Mouse (Mus musculus): ENCODE measurements around the gene Myh2. TPM values are rescaled to one million over a fixed set of nuclear protein-coding genes. Genes with fewer than 3 reads are reported as not detected.

Myh2 gene
- polyA plus RNA-seq (2016; fragmentation: Nextera tagmentation; extraction: Ambion mirVana), result 0.05 and 0.08 TPM in 2 replicates

GRCm38 (mm10) chr11:67170727-67171126 is at the start of gene Myh2:
Gene Myh2, plus strand, starts transcription at chr11:67171027.
- H3K4me3 ChIP-seq (replicated peaks), result no peak within 1 kb of the TSS
- H3K36me3 ChIP-seq (replicated peaks), result no peaks in the 10 kb centered on the region
- H3K4me1 ChIP-seq, result no peaks in the 10 kb centered on the region
- no peaks in the 10 kb centered on the region for H3K27me3 ChIP-seq
- H3K27ac ChIP-seq, result no peak within 1 kb of the TSS
- ATAC-seq (ENCODE audit: low FRiP score), result no peak
- H3K4me2 ChIP-seq, result no peak within 1 kb of the TSS
- H3K9me3 ChIP-seq, result no peaks in the 10 kb centered on the region
- 70% methylated on average over 14 of the region's 14 CpGs for WGBS
- H3K9ac ChIP-seq, result no peak within 1 kb of the TSS

DNA sequence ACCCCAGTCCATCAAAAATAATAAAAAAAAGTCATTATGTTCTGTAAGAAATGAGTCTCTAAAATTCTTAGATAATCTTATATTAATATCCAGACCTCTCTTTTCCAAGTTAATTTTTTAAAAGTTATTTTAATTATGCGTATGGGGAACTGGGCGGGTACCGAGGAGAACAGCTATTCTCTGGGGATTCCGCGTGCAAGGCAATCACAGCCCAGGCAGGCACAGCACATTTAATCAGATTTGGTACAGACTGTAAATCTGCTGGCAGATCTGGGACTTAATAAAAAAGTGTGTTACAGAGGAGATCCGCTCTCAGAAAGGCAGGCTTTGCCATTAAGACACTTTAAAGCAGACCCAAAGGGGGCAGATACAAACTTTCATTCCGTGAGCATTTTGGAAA is 45.9 kb upstream of the Myh2 start:
- Histone ChIP-seq H3K9me3 (no peaks in the 10 kb centered on the region), H3K36me3 (replicated peaks) (no peaks in the 10 kb centered on the region), H3K4me2 (no peak overlapping the region), H3K4me3 (replicated peaks) (no peak overlapping the region), H3K27me3 (no peaks in the 10 kb centered on the region), H3K9ac (no peak overlapping the region), H3K27ac (no peak overlapping the region), H3K4me1 (no peaks in the 10 kb centered on the region)
- no peak for ATAC-seq (ENCODE audit: low FRiP score)
- 89% methylated on average over 7 of the region's 7 CpGs for WGBS

DNA sequence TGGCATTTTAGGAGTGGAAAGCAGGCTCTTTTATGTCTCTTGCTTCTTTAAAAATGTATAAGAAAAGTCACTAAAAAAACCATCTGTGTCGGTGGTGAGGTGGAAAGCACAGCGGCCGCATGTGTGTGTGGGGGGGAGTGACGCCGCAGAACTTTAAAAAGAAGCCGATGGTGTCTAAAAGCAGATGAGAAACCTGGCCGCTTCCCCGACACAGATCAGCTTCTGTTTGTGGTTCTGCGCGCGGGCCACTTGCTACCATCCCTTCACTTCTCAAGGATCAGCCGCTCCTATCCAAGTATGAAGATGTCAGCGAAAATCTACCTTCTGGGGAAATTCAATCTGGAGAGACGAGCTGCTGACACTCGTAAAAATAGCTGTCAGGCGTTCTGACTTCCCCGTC is 45.5 kb upstream of the Myh2 start:
- no peaks in the 10 kb centered on the region for H3K4me1 ChIP-seq
- H3K9ac ChIP-seq, result no peak overlapping the region
- no peaks in the 10 kb centered on the region for H3K36me3 ChIP-seq (replicated peaks)
- H3K4me3 ChIP-seq (replicated peaks), result no peak overlapping the region
- no peak for ATAC-seq (ENCODE audit: low FRiP score)
- H3K9me3 ChIP-seq, result no peaks in the 10 kb centered on the region
- WGBS, result 83% methylated on average over 17 of the region's 17 CpGs
- H3K27me3 ChIP-seq, result no peaks in the 10 kb centered on the region
- H3K27ac ChIP-seq, result no peak overlapping the region
- H3K4me2 ChIP-seq, result no peak overlapping the region

GRCm38 (mm10) chr11:67133526-67133925 is 37.3 kb upstream of the Myh2 start:
- no peak overlapping the region for H3K27ac ChIP-seq
- H3K4me2 ChIP-seq, result no peak overlapping the region
- no peaks in the 10 kb centered on the region for H3K4me1 ChIP-seq
- H3K9ac ChIP-seq, result no peak overlapping the region
- ATAC-seq (ENCODE audit: low FRiP score), result no peak
- H3K4me3 ChIP-seq (replicated peaks), result no peak overlapping the region
- H3K27me3 ChIP-seq, result no peaks in the 10 kb centered on the region
- no peaks in the 10 kb centered on the region for H3K9me3 ChIP-seq
- WGBS, result 75% methylated on average over 2 of the region's 2 CpGs
- H3K36me3 ChIP-seq (replicated peaks), result no peaks in the 10 kb centered on the region

DNA sequence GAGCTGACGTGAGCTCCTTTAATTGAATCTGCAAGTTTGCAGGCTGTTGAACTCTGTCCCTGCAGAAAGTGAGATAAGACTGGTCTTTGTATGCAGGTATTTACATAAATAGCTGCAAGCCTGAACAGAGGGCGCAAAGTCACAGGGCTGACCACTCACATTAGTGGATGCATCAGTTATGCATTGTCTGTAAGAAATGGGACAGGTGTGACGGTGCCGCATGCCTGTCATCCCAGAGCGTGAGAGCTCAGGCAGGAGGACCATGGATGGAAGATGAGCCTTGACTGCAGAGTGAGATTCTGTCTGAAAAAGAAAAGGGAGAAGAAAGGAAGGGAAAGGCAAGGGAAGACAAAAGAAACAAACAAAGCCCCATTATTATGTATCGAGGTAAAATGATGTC is 36.2 kb upstream of the Myh2 start:
- Histone ChIP-seq H3K27me3 (no peaks in the 10 kb centered on the region), H3K4me2 (no peak overlapping the region), H3K4me3 (replicated peaks) (no peak overlapping the region), H3K27ac (no peak overlapping the region), H3K9ac (no peak overlapping the region), H3K9me3 (no peaks in the 10 kb centered on the region), H3K4me1 (no peaks in the 10 kb centered on the region), H3K36me3 (replicated peaks) (no peaks in the 10 kb centered on the region)
- ATAC-seq (ENCODE audit: low FRiP score), result no peak
- WGBS, result 84% methylated on average over 6 of the region's 6 CpGs

DNA sequence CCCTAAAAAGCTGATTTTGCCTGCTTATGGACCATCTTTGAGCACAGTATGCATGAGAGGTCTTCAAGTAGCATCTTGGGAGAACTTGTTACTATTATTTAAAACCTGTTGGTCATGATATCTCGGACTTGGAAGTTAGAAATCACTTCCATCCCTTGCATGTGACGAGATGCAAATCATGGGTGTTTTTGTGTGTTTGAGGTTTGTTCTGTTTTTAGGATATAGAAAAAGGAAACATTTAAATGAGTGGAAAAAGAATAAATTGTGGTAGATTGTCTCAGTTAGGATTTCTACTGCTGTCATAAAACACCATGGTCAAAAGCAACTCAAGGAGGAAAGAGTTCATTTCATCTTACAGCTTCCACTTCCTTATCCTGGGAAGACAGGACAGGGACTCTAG is 35.3 kb upstream of the Myh2 start:
- 85% methylated on average over 2 of the region's 2 CpGs for WGBS
- no peaks in the 10 kb centered on the region for H3K9me3 ChIP-seq
- no peaks in the 10 kb centered on the region for H3K36me3 ChIP-seq (replicated peaks)
- ATAC-seq (ENCODE audit: low FRiP score), result no peak
- no peak overlapping the region for H3K4me3 ChIP-seq (replicated peaks)
- no peaks in the 10 kb centered on the region for H3K4me1 ChIP-seq
- H3K27me3 ChIP-seq, result no peaks in the 10 kb centered on the region
- H3K4me2 ChIP-seq, result no peak overlapping the region
- H3K9ac ChIP-seq, result no peak overlapping the region
- H3K27ac ChIP-seq, result no peak overlapping the region

DNA sequence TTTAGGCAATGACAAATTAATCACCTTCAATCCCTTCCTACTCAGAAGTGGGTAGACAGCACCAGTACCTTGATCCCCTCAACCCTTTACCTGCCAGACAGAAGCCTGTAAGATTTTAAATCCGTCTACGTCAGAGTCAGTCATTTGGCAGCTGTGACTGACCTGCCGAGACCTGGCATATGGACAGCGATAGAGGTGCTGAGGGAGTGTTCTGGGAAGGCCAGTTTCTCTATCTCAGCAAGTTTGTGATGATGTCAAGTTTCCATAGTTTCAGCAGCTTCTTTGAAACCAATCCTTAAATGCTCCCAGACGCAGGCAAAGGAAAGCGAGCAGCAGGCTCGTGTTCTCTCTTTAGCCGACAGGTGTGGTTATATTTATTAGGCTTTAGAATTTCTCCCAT is 31.3 kb upstream of the Myh2 start:
- H3K36me3 ChIP-seq (replicated peaks), result no peaks in the 10 kb centered on the region
- H3K9ac ChIP-seq, result no peak overlapping the region
- 0 out of 2 replicates have a peak, but pooled peaks cover 3% of the 10 kb centered on the region for H3K27me3 ChIP-seq
- H3K27ac ChIP-seq, result no peak overlapping the region
- H3K4me1 ChIP-seq, result no peaks in the 10 kb centered on the region
- WGBS, result 85% methylated on average over 8 of the region's 8 CpGs
- H3K9me3 ChIP-seq, result no peaks in the 10 kb centered on the region
- no peak overlapping the region for H3K4me2 ChIP-seq
- no peak overlapping the region for H3K4me3 ChIP-seq (replicated peaks)
- ATAC-seq (ENCODE audit: low FRiP score), result no peak

DNA sequence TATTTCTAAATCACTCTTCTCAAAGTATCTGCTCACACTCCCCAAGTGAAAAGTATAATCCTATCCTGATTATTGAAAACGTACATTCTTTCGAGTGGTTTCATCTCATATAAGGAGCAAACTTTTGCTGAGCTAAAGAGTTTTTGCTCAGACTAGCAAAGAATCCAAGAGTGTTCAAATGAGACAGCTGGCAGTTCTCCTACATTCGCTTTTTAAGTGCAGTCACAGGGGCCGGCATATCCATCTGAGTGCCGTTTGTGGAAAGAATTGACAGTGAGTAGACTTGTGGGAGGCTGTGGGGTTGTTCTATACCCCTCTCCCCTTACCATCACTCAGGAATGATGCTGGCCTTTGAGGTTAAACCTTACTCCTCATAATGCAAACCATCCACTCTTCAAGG is 30.7 kb upstream of the Myh2 start:
- Histone ChIP-seq H3K4me2 (no peak overlapping the region), H3K4me1 (no peaks in the 10 kb centered on the region), H3K9ac (no peak overlapping the region), H3K4me3 (replicated peaks) (no peak overlapping the region), H3K9me3 (no peaks in the 10 kb centered on the region), H3K27me3 (0 out of 2 replicates have a peak, but pooled peaks cover 3% of the 10 kb centered on the region), H3K36me3 (replicated peaks) (no peaks in the 10 kb centered on the region), H3K27ac (no peak overlapping the region)
- 92% methylated on average over 5 of the region's 5 CpGs for WGBS
- ATAC-seq (ENCODE audit: low FRiP score), result no peak

GRCm38 (mm10) chr11:67141031-67141430 is 29.8 kb upstream of the Myh2 start:
- Histone ChIP-seq H3K9me3 (no peaks in the 10 kb centered on the region), H3K9ac (no peak overlapping the region), H3K4me1 (no peaks in the 10 kb centered on the region), H3K36me3 (replicated peaks) (no peaks in the 10 kb centered on the region), H3K4me3 (replicated peaks) (no peak overlapping the region), H3K4me2 (no peak overlapping the region), H3K27ac (no peak overlapping the region), H3K27me3 (0 out of 2 replicates have a peak, but pooled peaks cover 3% of the 10 kb centered on the region)
- no peak for ATAC-seq (ENCODE audit: low FRiP score)
- 86% methylated on average over 6 of the region's 6 CpGs for WGBS

- ATAC-seq (ENCODE audit: low FRiP score), result no peak
- WGBS, result 50% methylated on average over 4 of the region's 4 CpGs
- no peak overlapping the region for H3K4me2 ChIP-seq
Observed at GRCm38 (mm10) chr11:67142047-67142446, 28.8 kb upstream of the Myh2 start.

GRCm38 (mm10) chr11:67143065-67143464 is 27.8 kb upstream of the Myh2 start:
- Histone ChIP-seq H3K9me3 (no peaks in the 10 kb centered on the region), H3K4me1 (no peaks in the 10 kb centered on the region), H3K4me3 (replicated peaks) (no peak overlapping the region), H3K36me3 (replicated peaks) (no peaks in the 10 kb centered on the region), H3K27ac (no peak overlapping the region), H3K9ac (no peak overlapping the region), H3K27me3 (0 out of 2 replicates have a peak, but pooled peaks cover 3% of the 10 kb centered on the region), H3K4me2 (no peak overlapping the region)
- ATAC-seq (ENCODE audit: low FRiP score), result no peak
- whole genome bisulfite sequencing, result 85% methylated on average over 5 of the region's 5 CpGs

More at GRCm38 (mm10) chr11:67142047-67142446, 28.8 kb upstream of the Myh2 start:
- Histone ChIP-seq H3K4me1 (no peaks in the 10 kb centered on the region), H3K4me3 (replicated peaks) (no peak overlapping the region), H3K9me3 (no peaks in the 10 kb centered on the region), H3K9ac (no peak overlapping the region), H3K27me3 (0 out of 2 replicates have a peak, but pooled peaks cover 3% of the 10 kb centered on the region), H3K36me3 (replicated peaks) (no peaks in the 10 kb centered on the region), H3K27ac (no peak overlapping the region)

GRCm38 (mm10) chr11:67143863-67144498 is 26.8 kb upstream of the Myh2 start:
- Histone ChIP-seq H3K9ac (no peak overlapping the region), H3K4me3 (replicated peaks) (no peak overlapping the region), H3K36me3 (replicated peaks) (no peaks in the 10 kb centered on the region), H3K4me1 (no peaks in the 10 kb centered on the region), H3K27ac (no peak overlapping the region), H3K9me3 (no peaks in the 10 kb centered on the region), H3K27me3 (0 out of 2 replicates have a peak, but pooled peaks cover 3% of the 10 kb centered on the region), H3K4me2 (no peak overlapping the region)
- ATAC-seq (ENCODE audit: low FRiP score), result no peak
- WGBS, result 92% methylated on average over 4 of the region's 4 CpGs

DNA sequence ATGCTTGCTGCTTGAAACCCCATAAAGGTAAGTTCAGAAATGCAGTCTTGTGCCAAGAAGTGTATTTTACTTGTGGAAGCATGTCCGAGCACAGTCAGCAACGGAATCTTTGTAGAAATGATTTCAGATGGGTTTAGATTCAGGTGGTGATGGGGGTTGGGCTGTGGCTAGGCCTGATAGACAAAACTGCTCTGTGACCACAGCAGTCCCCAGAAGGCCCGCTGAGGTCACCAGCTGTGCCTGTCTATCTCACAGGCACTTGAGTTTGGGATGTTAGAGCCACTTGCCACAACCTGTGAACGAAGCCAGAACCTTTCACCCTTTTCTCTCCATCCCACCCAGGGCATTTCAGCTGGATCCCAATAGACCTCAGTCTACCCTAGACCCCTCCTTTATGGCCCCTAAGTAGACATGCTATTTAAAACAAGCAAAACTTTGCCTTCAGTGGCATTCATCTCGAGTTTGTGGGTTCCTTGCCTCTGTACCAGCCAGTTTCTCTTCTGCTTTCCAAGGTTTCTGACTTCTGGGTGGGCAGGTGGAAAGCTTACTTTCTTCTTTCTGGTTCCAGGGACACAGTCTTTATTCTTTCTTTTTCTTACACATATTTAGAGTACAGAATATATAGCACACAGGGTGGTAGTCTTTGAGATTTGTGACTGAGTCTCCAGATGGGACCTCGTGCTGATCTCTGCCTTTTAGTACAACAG is 26.1 kb upstream of the Myh2 start:
- Histone ChIP-seq H3K9ac (no peak overlapping the region), H3K4me3 (replicated peaks) (no peak overlapping the region), H3K9me3 (no peaks in the 10 kb centered on the region), H3K36me3 (replicated peaks) (no peaks in the 10 kb centered on the region), H3K27me3 (0 out of 2 replicates have a peak, but pooled peaks cover 3% of the 10 kb centered on the region), H3K4me2 (no peak overlapping the region), H3K4me1 (no peaks in the 10 kb centered on the region), H3K27ac (no peak overlapping the region)
- ATAC-seq (ENCODE audit: low FRiP score), result no peak
- WGBS, result 70% methylated on average over 6 of the region's 6 CpGs
